Mouse (Mus musculus) C2C12 (cell line): Measurements from ENCODE around the gene Crebl2.

Source experiments
- CEBPB ChIP-seq: IDR thresholded peaks from one replicate; pipeline ENCODE4 v1.6.1; 2011; ENCODE audit warnings: low read depth, mild to moderate bottlenecking, control low read depth, moderate library complexity
- CTCF ChIP-seq: IDR thresholded peaks from one replicate; pipeline ENCODE4 v1.5.1; 2011; ENCODE audit not compliant: control insufficient read depth, insufficient read depth, insufficient read length
- FOSL1 ChIP-seq: IDR thresholded peaks from one replicate; pipeline ENCODE4 v1.8.0; 2011; ENCODE audit warnings: mild to moderate bottlenecking, low read length; ENCODE audit not compliant: poor library complexity, insufficient read depth, severe bottlenecking
- MAX ChIP-seq: IDR thresholded peaks from one replicate; pipeline ENCODE4 v1.6.1; 2011; ENCODE audit warnings: mild to moderate bottlenecking, control low read depth
- MYOD1 ChIP-seq: IDR thresholded peaks from one replicate; pipeline ENCODE4 v1.6.1; 2011; ENCODE audit warnings: low read depth; ENCODE audit not compliant: control insufficient read depth, insufficient read length
- USF1 ChIP-seq: IDR thresholded peaks from one replicate; pipeline ENCODE4 v1.6.1; 2011; ENCODE audit warnings: low read depth, mild to moderate bottlenecking, control low read depth, moderate library complexity

DNA sequence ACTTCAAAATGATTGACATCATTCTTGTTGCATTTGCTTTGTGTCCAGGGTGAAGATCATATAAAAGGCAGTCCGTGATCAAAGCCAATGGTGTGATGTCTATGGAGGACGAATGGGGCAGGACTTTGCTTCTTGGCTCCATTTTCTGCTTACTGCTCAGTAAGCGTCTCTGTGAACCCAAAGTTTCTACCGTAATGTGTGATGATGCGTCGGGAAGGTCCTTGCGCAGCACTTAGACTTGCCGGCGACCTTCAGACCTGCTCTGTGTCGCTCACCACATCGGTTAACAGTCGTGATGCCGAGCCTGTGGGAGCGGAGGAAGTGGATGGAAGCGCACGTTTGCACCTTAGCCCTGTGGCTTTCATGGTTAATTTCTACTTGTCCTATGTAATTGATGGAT, 26.0 kb downstream of the Crebl2 start:
- no peak for TF ChIP-seq USF1
- no peak for TF ChIP-seq CTCF
- no peak for TF ChIP-seq MAX
- no peak for TF ChIP-seq FOSL1
- TF ChIP-seq MYOD1 = no peak
- no peak for TF ChIP-seq CEBPB
